Mouse (Mus musculus) heart, postnatal 0 days (tissue): ENCODE results near the gene Rec114. TPM values are rescaled to one million over a fixed set of nuclear protein-coding genes. Genes with fewer than 3 reads are reported as not detected.

Source experiments
- ATAC-seq: fragments of 200-750 bp; cut with Nextera tagmentation; 2 replicates; pipeline ENCODE4 v1.8.0; 2017; ENCODE audit warnings: low read depth, moderate number of reproducible peaks, moderate library complexity; ENCODE audit not compliant: insufficient read depth
- DNase-seq: peaks from one replicate; pipeline ENCODE4 v3.0.0-alpha.2; 2016; ENCODE audit warnings: low spot score
- H3K27ac ChIP-seq: fragments of 300-500 bp; sonication (generic); 2 replicates; pipeline ENCODE4 v1.5.1; 2014; ENCODE audit warnings: low read depth, mild to moderate bottlenecking
- H3K27me3 ChIP-seq: fragments of 300-500 bp; sonication (generic); 2 replicates; pipeline ENCODE4 v1.6.1; 2014; ENCODE audit warnings: low read length, mixed read lengths; ENCODE audit not compliant: control insufficient read depth, insufficient read depth
- H3K36me3 ChIP-seq: fragments of 300-500 bp; sonication (generic); replicated peaks from 2 replicates; pipeline ENCODE4 v1.6.1; 2014; ENCODE audit warnings: low read length, mixed read lengths; ENCODE audit not compliant: control insufficient read depth, insufficient read depth
- H3K4me1 ChIP-seq: fragments of 300-500 bp; sonication (generic); 2 replicates; pipeline ENCODE4 v1.6.1; 2014; ENCODE audit warnings: antibody characterized with exemption; ENCODE audit not compliant: control insufficient read depth, insufficient read depth
- H3K4me2 ChIP-seq: fragments of 300-500 bp; sonication (generic); 2 replicates; pipeline ENCODE4 v1.6.1; 2014; ENCODE audit warnings: low read depth, mild to moderate bottlenecking, low read length, moderate library complexity
- H3K4me3 ChIP-seq: fragments of 300-500 bp; sonication (generic); 2 replicates; pipeline ENCODE4 v1.5.1; 2014; ENCODE audit warnings: low read depth, low read length
- H3K9ac ChIP-seq: fragments of 300-500 bp; sonication (generic); replicated peaks from 2 replicates; pipeline ENCODE4 v1.6.1; 2014; ENCODE audit warnings: low read depth, low read length, mixed read lengths
- H3K9me3 ChIP-seq: fragments of 300-500 bp; sonication (generic); replicated peaks from 2 replicates; pipeline ENCODE4 v1.6.1; 2016; ENCODE audit warnings: low read length; ENCODE audit not compliant: control insufficient read depth
- CTCF ChIP-seq: IDR thresholded peaks from 2 replicates; pipeline ENCODE4 v1.5.1; 2016; ENCODE audit warnings: antibody characterized with exemption, control low read depth, low read depth
- EP300 ChIP-seq: IDR thresholded peaks from 2 replicates; pipeline ENCODE4 v1.6.1; 2016; ENCODE audit warnings: antibody characterized with exemption, low read depth
- WGBS: fragments of 180-500 bp; shearing (Covaris S2); extraction: QIAGEN DNeasy Blood & Tissue Kit; methylation state at CpG from one replicate; pipeline ENCODE4 v1.1.7; 2014; 5-methylcytosine and 5-hydroxymethylcytosine counted together
- polyA plus RNA-seq: library from polyadenylated mRNA; unstranded; fragments of >200 nt; fragmentation: Nextera tagmentation; extraction: Ambion mirVana; gene quantifications from 2 replicates; pipeline ENCODE4 v1.2.1, GENCODE M21; 2015
- total RNA-seq: library from RNA; depleted of rRNA; stranded (reverse); fragments of >200 nt; gene quantifications from 2 replicates; pipeline ENCODE4 v1.2.3, GENCODE M21; 2014; ENCODE audit warnings: low replicate concordance

Rec114 gene
- total and polyA plus RNA-seq, 2 experiments from 2014 or later, result 3.6 TPM; not detected in 1

GRCm38 (mm10) chr9:58766959-58767955 is 23.5 kb upstream of the Rec114 start:
- WGBS, result 62% methylated on average over 16 of the region's 17 CpGs
- no peak for DNase-seq
- no peaks in the 10 kb centered on the region for H3K4me1 ChIP-seq
- H3K27me3 ChIP-seq, result no peaks in the 10 kb centered on the region
- H3K36me3 ChIP-seq, result no peaks in the 10 kb centered on the region
- H3K9ac ChIP-seq, result no peak overlapping the region
- no peaks in the 10 kb centered on the region for H3K9me3 ChIP-seq
- H3K4me2 ChIP-seq, result no peak overlapping the region
- no peak overlapping the region for H3K4me3 ChIP-seq
- ATAC-seq, result peak; percentile 81
- TF ChIP-seq EP300 (no peak), CTCF (no peak)
- H3K27ac ChIP-seq, result no peak overlapping the region

- no peak for TF ChIP-seq EP300
- no peak for TF ChIP-seq CTCF
- ATAC-seq, result no peak
- Histone ChIP-seq H3K4me2 (no peak overlapping the region), H3K27ac (no peak overlapping the region), H3K9ac (no peak overlapping the region), H3K36me3 (no peaks in the 10 kb centered on the region), H3K9me3 (no peaks in the 10 kb centered on the region), H3K4me1 (no peaks in the 10 kb centered on the region), H3K4me3 (no peak overlapping the region), H3K27me3 (no peaks in the 10 kb centered on the region)
- WGBS, result 59% methylated on average over 5 of the region's 5 CpGs
- no peak for DNase-seq
Measured at GRCm38 (mm10) chr9:58764354-58764753, 20.6 kb upstream of the Rec114 start.

GRCm38 (mm10) chr9:58763114-58763513 is 19.4 kb upstream of the Rec114 start:
- WGBS, result 78% methylated on average over 4 of the region's 4 CpGs
- Histone ChIP-seq H3K9me3 (no peaks in the 10 kb centered on the region), H3K4me2 (no peak overlapping the region), H3K4me1 (peaks cover 6% of the 10 kb centered on the region; the same call in 1 of the 2 replicates), H3K27ac (no peak overlapping the region), H3K36me3 (no peaks in the 10 kb centered on the region), H3K9ac (no peak overlapping the region), H3K4me3 (no peak overlapping the region), H3K27me3 (no peaks in the 10 kb centered on the region)
- DNase-seq (no peak), ATAC-seq (no peak)
- TF ChIP-seq CTCF (no peak), EP300 (no peak)

GRCm38 (mm10) chr9:58762086-58762485 is 18.3 kb upstream of the Rec114 start:
- TF ChIP-seq EP300 (no peak), CTCF (no peak)
- no peak overlapping the region for H3K27ac ChIP-seq
- no peak for DNase-seq
- H3K9ac ChIP-seq, result no peak overlapping the region
- 73% methylated on average over 2 of the region's 2 CpGs for WGBS
- ATAC-seq, result no peak
- peaks cover 7% of the 10 kb centered on the region; the same call in 1 of the 2 replicates for H3K4me1 ChIP-seq
- no peak overlapping the region for H3K4me2 ChIP-seq
- no peak overlapping the region for H3K4me3 ChIP-seq
- no peaks in the 10 kb centered on the region for H3K27me3 ChIP-seq
- H3K9me3 ChIP-seq, result no peaks in the 10 kb centered on the region
- H3K36me3 ChIP-seq, result no peaks in the 10 kb centered on the region

- H3K9ac ChIP-seq, result no peak overlapping the region
- WGBS, result 28% methylated on average over 7 of the region's 7 CpGs
- TF ChIP-seq CTCF (no peak), EP300 (no peak)
- no peaks in the 10 kb centered on the region for H3K27me3 ChIP-seq
- H3K36me3 ChIP-seq, result no peaks in the 10 kb centered on the region
- ATAC-seq (peak; percentile 62), DNase-seq (no peak)
- H3K4me1 ChIP-seq, result peaks cover 7% of the 10 kb centered on the region; the same call in 1 of the 2 replicates
- H3K4me3 ChIP-seq, result no peak overlapping the region
- no peak overlapping the region for H3K4me2 ChIP-seq
- peak overlapping the region; percentile 25; the same call in 1 of the 2 replicates for H3K27ac ChIP-seq
- no peaks in the 10 kb centered on the region for H3K9me3 ChIP-seq
Measured at GRCm38 (mm10) chr9:58758754-58759153, 15.0 kb upstream of the Rec114 start.
